Mouse (Mus musculus) urinary bladder, postnatal 14 days (tissue): ENCODE results near the gene Gm9745.
"Not testable (repeated sequence)": the region's sequence is repeated elsewhere in the genome, so short reads cannot be mapped to it uniquely, and the experiment has no call there.

Experiments
- DNase-seq: peaks from one replicate; pipeline ENCODE4 v3.0.0; 2021; ENCODE audit warnings: low spot score

Gm9745 gene

GRCm38 (mm10) chr13:8905986-8906385, 42.0 kb downstream of the Gm9745 start:
- not testable (repeated sequence) for DNase-seq
